Mouse (Mus musculus): ENCODE data around the gene Dctn1. TPM values are rescaled to one million over a fixed set of nuclear protein-coding genes. Genes with fewer than 3 reads are reported as not detected.

Dctn1 gene
- 100 to 1,000 TPM; 400 to 422 TPM for total RNA-seq (2021)
- long read RNA-seq, experiment 1, full-length matches to known transcripts: 22 of 366 reads
- long read RNA-seq, experiment 1, partial matches to known transcripts: 305 of 366 reads
- long read RNA-seq, experiment 1, other reads (novel, unspliced or antisense): 39 of 366 reads
- long read RNA-seq, experiment 2, full-length matches to known transcripts: 21 of 460 reads
- long read RNA-seq, experiment 2, partial matches to known transcripts: 62 of 460 reads
- long read RNA-seq, experiment 2, other reads (novel, unspliced or antisense): 377 of 460 reads

GRCm38 (mm10) chr6:83165607-83166242, at the start of gene Dctn1:
Gene Dctn1 (plus strand): TSS chr6:83165920.
- DNase-seq (ENCODE audit: low spot score in 2 of 2): peak; percentile 93 to 94
- peak within 1 kb of the TSS; percentile 92 for H3K4me3 ChIP-seq
- peak; percentile 88 for TF ChIP-seq CTCF (conservative IDR thresholded peaks at IDR 0.05)
- H3K27ac ChIP-seq: peak within 1 kb of the TSS; percentile 96

GRCm38 (mm10) chr6:83116373-83117164, 49.2 kb upstream of the Dctn1 start:
- peak overlapping the region; percentile 84 for H3K27ac ChIP-seq
- H3K4me3 ChIP-seq: peak overlapping the region; percentile 88
- DNase-seq (ENCODE audit: low spot score in 2 of 2): no peak
- TF ChIP-seq CTCF (conservative IDR thresholded peaks at IDR 0.05): no peak

- no peak for DNase-seq (ENCODE audit: low spot score in 2 of 2)
- TF ChIP-seq CTCF (conservative IDR thresholded peaks at IDR 0.05): no peak
- H3K27ac ChIP-seq: no peak overlapping the region
- no peak overlapping the region for H3K4me3 ChIP-seq
Observed at GRCm38 (mm10) chr6:83117165-83117438, 48.6 kb upstream of the Dctn1 start.

- TF ChIP-seq CTCF (conservative IDR thresholded peaks at IDR 0.05): no peak
- Histone ChIP-seq H3K4me3 (no peak overlapping the region), H3K27ac (no peak overlapping the region)
- no peak for DNase-seq (ENCODE audit: low spot score in 2 of 2)
Observed at GRCm38 (mm10) chr6:83117616-83118015, 48.1 kb upstream of the Dctn1 start.

- H3K27ac ChIP-seq: no peak overlapping the region
- no peak for DNase-seq (ENCODE audit: low spot score in 2 of 2)
- no peak overlapping the region for H3K4me3 ChIP-seq
- TF ChIP-seq CTCF (conservative IDR thresholded peaks at IDR 0.05): no peak
Observed at GRCm38 (mm10) chr6:83118369-83118768, 47.4 kb upstream of the Dctn1 start.

GRCm38 (mm10) chr6:83118825-83119733, 46.6 kb upstream of the Dctn1 start:
- Histone ChIP-seq H3K27ac (no peak overlapping the region), H3K4me3 (no peak overlapping the region)
- no peak for DNase-seq (ENCODE audit: low spot score in 2 of 2)
- TF ChIP-seq CTCF (conservative IDR thresholded peaks at IDR 0.05): no peak

- no peak for DNase-seq (ENCODE audit: low spot score in 2 of 2)
- H3K27ac ChIP-seq: no peak overlapping the region
- no peak for TF ChIP-seq CTCF (conservative IDR thresholded peaks at IDR 0.05)
- H3K4me3 ChIP-seq: no peak overlapping the region
Observed at GRCm38 (mm10) chr6:83119734-83120051, 46.0 kb upstream of the Dctn1 start.

GRCm38 (mm10) chr6:83120930-83121862, 44.5 kb upstream of the Dctn1 start, which contains the start of gene Wbp1:
Gene Wbp1 (minus strand): TSS chr6:83121559.
- Histone ChIP-seq H3K4me3 (peak within 1 kb of the TSS; percentile 72), H3K27ac (peak within 1 kb of the TSS; percentile 89)
- peak; percentile 34; the same call in 1 of the 2 replicates for TF ChIP-seq CTCF (conservative IDR thresholded peaks at IDR 0.05)
- DNase-seq (ENCODE audit: low spot score in 2 of 2): peak; percentile 90 to 98

- H3K4me3 ChIP-seq: peak overlapping the region; percentile 72
- peak overlapping the region; percentile 86 for H3K27ac ChIP-seq
- peak in 1 of 2 experiments; percentile 10 for DNase-seq (ENCODE audit: low spot score in 2 of 2)
- peak; percentile 15; the same call in 1 of the 2 replicates for TF ChIP-seq CTCF (conservative IDR thresholded peaks at IDR 0.05)
Observed at GRCm38 (mm10) chr6:83121863-83122710, 43.6 kb upstream of the Dctn1 start.

GRCm38 (mm10) chr6:83122961-83123360, 42.8 kb upstream of the Dctn1 start:
- Histone ChIP-seq H3K4me3 (no peak overlapping the region), H3K27ac (no peak overlapping the region)
- no peak for DNase-seq (ENCODE audit: low spot score in 2 of 2)
- TF ChIP-seq CTCF (conservative IDR thresholded peaks at IDR 0.05): no peak

GRCm38 (mm10) chr6:83124851-83125312, 40.8 kb upstream of the Dctn1 start:
- DNase-seq (ENCODE audit: low spot score in 2 of 2): peak; percentile 88 to 89
- H3K4me3 ChIP-seq: peak overlapping the region; percentile 96
- TF ChIP-seq CTCF (conservative IDR thresholded peaks at IDR 0.05): no peak
- H3K27ac ChIP-seq: peak overlapping the region; percentile 84

Measured in layer of hippocampus, adult 2 months (tissue).